Mouse (Mus musculus) granulocyte monocyte progenitor cell, adult 5-6 weeks (primary cell): ENCODE data around the gene Srcin1. TPM values are rescaled to one million over a fixed set of nuclear protein-coding genes. Genes with fewer than 3 reads are reported as not detected.

Source experiments
- ATAC-seq: replicated peaks from 2 replicates; pipeline ENCODE4 v1.8.0; 2016; ENCODE audit warnings: mild to moderate bottlenecking, moderate TSS enrichment, inconsistent platforms; ENCODE audit not compliant: poor library complexity, severe bottlenecking
- total RNA-seq, 2 experiments: library from RNA; stranded (forward) in 1 of 2; stranded (reverse) in 1 of 2; fragments of 200-712, 200-1000 nt in 1 of 2; fragments of >200 nt in 1 of 2; fragmentation: Nextera tagmentation in 1 of 2; gene quantifications; 2 replicates each; pipeline ENCODE4 v1.2.3; 2014 to 2017

Gene Srcin1
- total RNA-seq, 2 experiments from 2014 or later = not detected

GRCm38 (mm10) chr11:97510966-97511660 is 64.9 kb downstream of the Srcin1 start:
- ATAC-seq = peak; percentile 68

GRCm38 (mm10) chr11:97509715-97510485 is 66.1 kb downstream of the Srcin1 start:
- no peak for ATAC-seq

GRCm38 (mm10) chr11:97509058-97509457 is 66.9 kb downstream of the Srcin1 start:
- ATAC-seq = 0 out of 2 replicates have a peak, but pooled peaks have one; percentile 36

- ATAC-seq = no peak
Observed at GRCm38 (mm10) chr11:97508198-97508597, 67.8 kb downstream of the Srcin1 start.

GRCm38 (mm10) chr11:97506331-97506730 is 69.7 kb downstream of the Srcin1 start:
- no peak for ATAC-seq

GRCm38 (mm10) chr11:97505784-97506183 is 70.2 kb downstream of the Srcin1 start:
- ATAC-seq = no peak

GRCm38 (mm10) chr11:97502846-97503245 is 73.1 kb downstream of the Srcin1 start:
- no peak for ATAC-seq

GRCm38 (mm10) chr11:97502383-97502782 is 73.6 kb downstream of the Srcin1 start:
- no peak for ATAC-seq

- no peak for ATAC-seq
Observed at GRCm38 (mm10) chr11:97500720-97501448, 75.1 kb downstream of the Srcin1 start.

GRCm38 (mm10) chr11:97499865-97500719 is 75.9 kb downstream of the Srcin1 start, which contains the start of gene 4933428G20Rik:
TSS of gene 4933428G20Rik (minus strand) at chr11:97500340.
- ATAC-seq = no peak

GRCm38 (mm10) chr11:97497543-97497942 is 78.4 kb downstream of the Srcin1 start:
- no peak for ATAC-seq

GRCm38 (mm10) chr11:97492836-97493235 is 83.2 kb downstream of the Srcin1 start:
- ATAC-seq = no peak

- no peak for ATAC-seq
Observed at GRCm38 (mm10) chr11:97491640-97492039, 84.3 kb downstream of the Srcin1 start.

GRCm38 (mm10) chr11:97489589-97490324 is 86.2 kb downstream of the Srcin1 start:
- peak; percentile 95 for ATAC-seq

- no peak for ATAC-seq
Observed at GRCm38 (mm10) chr11:97487656-97488055, 88.3 kb downstream of the Srcin1 start.

GRCm38 (mm10) chr11:97485661-97486060 is 90.3 kb downstream of the Srcin1 start:
- no peak for ATAC-seq

GRCm38 (mm10) chr11:97479824-97480223 is 96.2 kb downstream of the Srcin1 start:
- no peak for ATAC-seq

GRCm38 (mm10) chr11:97479085-97479484 is 96.9 kb downstream of the Srcin1 start:
- ATAC-seq = no peak

- ATAC-seq = no peak
Observed at GRCm38 (mm10) chr11:97478345-97478744, 97.6 kb downstream of the Srcin1 start.
